Mouse (Mus musculus): ENCODE results near the gene Spats2.
"Not testable (repeated sequence)": the region's sequence is repeated elsewhere in the genome, so short reads cannot be mapped to it uniquely, and the experiment has no call there.

DNA sequence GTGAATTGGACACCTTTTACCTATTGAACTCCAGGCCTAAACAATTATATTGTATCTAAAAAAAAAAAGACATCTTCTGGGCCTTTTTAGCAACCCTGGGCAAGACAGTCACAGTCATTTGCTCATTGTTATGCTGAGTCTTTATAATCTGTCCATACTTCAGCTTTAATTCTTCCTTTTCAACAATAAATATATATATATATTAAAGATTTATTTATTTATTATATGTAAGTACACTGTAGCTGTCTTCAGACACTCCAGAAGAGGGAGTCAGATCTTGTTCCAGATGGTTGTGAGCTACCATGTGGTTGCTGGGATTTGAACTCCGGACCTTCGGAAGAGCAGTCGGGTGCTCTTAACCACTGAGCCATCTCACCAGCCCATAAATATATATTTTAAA, 49.7 kb upstream of the Spats2 start:
- TF ChIP-seq CTCF (IDR thresholded peaks at IDR 0.05; ENCODE audit: control insufficient read depth, insufficient read depth, insufficient read length); MAX (IDR thresholded peaks at IDR 0.05); USF1 (IDR thresholded peaks at IDR 0.05; ENCODE audit: low read depth); MYOD1 (IDR thresholded peaks at IDR 0.05; ENCODE audit: control insufficient read depth, insufficient read length, low read depth); MYOG (IDR thresholded peaks at IDR 0.05; ENCODE audit: control insufficient read depth, extremely low read depth, insufficient read length); CEBPB (IDR thresholded peaks at IDR 0.05; ENCODE audit: low read depth): not testable (repeated sequence)

All from C2C12 (cell line).